Mouse (Mus musculus) embryo, embryonic 9.5 days (tissue): Measurements from ENCODE around the gene 1700001K19Rik.
A peak's percentile ranks its signal among the peaks of the same experiment; 100 is the strongest.
"Not testable (repeated sequence)": the region's sequence is repeated elsewhere in the genome, so short reads cannot be mapped to it uniquely, and the experiment has no call there.

Experiments
- DNase-seq: peaks from one replicate; pipeline ENCODE4 v3.0.0-alpha.2; 2017; ENCODE audit errors: extremely low spot score

1700001K19Rik gene

GRCm38 (mm10) chr12:110696173-110696974, 14.0 kb upstream of the 1700001K19Rik start:
- DNase-seq: peak; percentile 100

DNA sequence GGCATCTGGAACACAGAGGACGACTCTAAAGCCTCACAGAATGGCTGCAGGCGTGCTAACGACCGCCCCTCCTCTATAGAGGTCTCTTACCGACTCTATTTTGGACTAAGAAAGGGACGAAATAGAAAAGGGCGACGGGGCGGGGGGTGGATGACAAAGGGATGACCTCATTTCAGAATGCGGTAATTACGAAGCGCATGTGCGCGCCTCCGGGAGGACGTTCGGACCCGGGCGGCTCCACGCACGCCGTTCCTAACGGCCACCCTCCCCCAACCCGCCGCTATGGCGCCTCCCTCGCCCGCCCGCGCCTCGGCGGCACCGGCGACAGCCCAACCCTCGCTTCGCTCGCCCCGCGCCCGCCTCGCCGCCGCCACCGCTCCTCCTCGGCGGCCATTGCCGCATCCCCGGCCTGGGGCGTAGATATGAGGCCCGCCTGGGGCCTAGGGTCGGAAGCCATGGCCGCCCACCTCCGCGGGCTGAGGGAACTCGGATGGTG, 13.3 kb upstream of the 1700001K19Rik start:
- DNase-seq: peak; percentile 63

- DNase-seq: not testable (repeated sequence)
Observed at GRCm38 (mm10) chr12:110693378-110693777, 11.0 kb upstream of the 1700001K19Rik start.

GRCm38 (mm10) chr12:110689919-110690643, 7.7 kb upstream of the 1700001K19Rik start:
- no peak for DNase-seq

GRCm38 (mm10) chr12:110688921-110689320, 6.5 kb upstream of the 1700001K19Rik start:
- DNase-seq: not testable (repeated sequence)

DNA sequence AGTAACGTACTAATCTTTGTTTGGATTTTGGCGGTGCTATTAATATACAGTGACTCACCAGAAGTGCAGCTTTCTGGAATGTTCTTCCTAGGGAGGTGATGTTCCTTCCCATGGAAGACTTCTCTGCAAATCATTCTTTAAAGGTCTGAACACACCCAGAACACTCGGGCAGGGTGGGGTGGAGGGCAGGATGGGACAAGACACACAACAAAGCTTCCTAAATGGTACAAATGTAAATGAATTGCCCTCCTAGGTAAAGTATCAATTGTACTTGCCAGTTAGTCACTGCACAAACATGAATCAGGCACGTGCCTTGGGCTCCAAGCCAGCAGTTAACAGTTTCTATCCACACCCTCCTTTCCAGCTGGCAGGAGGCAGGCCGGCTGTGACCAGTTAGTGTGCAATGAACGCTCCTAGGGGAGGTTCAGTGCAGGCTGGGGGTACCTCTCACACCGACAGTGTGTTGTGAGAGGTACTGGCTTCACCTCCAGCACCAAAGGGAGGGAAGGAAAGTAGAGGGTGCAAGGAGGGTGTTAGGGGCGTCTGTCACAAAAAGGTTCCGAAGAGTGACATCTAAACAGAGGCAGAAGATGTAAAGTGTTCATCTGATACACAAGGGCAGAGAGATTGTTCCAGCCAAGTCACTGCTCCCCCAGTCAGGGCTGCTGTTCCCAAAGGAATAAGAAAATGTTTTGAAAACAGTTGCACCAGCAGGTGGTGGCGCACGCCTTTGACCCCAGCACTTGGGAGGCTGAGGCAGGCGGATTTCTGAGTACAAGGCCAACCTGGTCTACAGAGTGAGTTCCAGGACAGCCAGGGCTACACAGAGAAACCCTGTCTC, 5.7 kb upstream of the 1700001K19Rik start:
- DNase-seq: no peak

DNA sequence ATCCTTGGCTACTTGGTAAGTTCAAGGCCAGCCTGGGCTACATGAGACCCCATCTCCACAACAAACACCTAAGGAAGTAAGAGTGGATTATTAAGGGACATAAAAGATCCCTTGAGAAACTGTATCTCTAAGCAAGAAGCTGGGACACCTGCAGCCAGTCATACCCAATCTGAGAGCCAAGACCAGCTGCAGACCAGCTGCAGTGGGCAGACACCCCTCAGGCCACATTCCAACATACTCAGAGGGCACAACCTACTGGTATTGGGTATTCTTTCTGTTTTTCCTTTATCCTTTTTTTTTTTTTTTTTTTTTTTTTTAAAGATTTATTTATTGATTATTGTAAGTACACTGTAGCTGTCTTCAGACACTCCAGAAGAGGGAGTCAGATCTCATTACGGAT, 1.2 kb upstream of the 1700001K19Rik start:
- DNase-seq: no peak

DNA sequence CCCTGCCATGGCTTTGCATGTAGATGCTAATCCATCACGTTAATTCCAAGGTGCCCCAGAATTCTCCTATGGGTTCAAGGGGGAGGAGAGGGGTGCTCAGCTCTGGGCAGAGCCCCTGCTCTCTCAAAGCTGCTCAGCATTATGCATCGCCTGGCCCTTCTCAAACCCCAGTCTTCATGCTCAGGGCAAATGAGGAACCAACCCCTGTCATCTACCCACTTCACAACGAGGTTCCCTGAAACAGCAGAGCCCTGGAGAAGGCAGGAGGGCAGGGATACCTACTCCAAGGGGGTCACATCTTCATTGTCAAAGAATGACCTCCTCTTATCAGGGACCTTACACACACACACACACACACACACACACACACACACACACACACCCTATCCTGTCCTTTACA, 541 bp downstream of the 1700001K19Rik start:
- DNase-seq: no peak

DNA sequence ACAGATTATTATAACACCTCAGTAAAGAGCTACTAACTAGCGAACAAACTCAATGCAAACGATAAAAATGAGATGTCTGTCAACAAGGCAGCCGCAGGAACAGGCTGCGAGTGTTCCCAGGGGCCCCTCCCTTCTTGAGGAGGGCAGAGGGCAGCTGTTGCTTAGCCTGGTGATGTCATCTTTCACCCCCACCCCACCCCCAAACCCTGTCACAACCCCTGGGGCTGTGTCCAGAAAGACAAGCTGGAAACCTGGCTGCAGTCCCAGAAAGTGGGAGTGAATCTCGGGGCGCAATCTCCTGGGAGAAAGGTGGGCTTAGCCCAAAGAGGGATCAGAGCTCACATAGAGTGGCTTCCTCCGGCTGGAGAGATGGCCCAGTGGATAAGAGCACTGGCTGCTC, 1.2 kb downstream of the 1700001K19Rik start:
- no peak for DNase-seq

DNA sequence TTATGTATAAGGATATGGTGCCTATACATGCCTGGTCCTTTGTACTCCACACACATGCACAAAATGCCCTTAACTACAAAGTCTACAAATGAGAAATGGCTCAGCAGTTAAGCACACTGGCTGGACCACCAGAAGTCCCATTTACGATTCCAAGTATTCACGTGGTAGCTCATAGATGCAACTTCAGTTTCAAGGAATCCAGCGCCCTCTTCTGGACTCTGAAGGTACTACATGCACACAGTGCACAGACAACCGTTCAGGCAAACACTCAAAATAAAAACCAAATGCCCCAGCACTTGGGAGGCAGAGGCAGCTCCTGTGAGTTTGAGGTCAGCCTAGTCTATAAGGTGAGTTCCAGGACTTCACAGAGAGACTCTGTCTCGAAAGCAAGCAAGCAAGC, 8.2 kb downstream of the 1700001K19Rik start:
- no peak for DNase-seq

DNA sequence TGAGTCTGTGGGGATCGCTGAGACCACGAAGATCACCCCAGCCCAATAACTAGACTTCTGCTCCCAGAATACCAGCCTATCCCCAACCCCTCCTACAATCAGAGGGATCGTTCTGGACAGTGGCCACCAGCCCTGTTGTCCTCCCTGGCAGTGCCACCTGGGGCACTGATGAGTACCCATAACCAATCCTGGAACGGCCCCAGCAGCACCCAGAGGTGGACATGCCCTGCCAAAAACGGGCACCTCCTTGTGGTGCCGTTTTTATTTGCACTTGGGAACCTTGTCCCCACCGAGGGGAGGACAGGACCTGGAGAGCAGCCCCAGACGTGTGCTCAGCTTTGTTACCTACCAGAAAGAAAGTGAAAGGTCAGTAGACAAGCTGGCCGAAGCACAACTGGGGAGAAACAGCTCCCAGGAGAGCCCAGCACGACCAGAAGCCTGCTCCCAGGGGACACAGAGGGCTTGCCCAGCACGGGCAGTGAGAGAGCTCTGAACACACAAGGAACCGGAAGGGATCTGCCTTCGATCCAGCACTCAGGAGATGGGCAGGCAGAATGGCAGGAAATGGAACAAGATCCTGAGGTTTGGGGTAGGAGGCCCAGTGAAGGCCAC, 14.8 kb downstream of the 1700001K19Rik start:
- no peak for DNase-seq

DNA sequence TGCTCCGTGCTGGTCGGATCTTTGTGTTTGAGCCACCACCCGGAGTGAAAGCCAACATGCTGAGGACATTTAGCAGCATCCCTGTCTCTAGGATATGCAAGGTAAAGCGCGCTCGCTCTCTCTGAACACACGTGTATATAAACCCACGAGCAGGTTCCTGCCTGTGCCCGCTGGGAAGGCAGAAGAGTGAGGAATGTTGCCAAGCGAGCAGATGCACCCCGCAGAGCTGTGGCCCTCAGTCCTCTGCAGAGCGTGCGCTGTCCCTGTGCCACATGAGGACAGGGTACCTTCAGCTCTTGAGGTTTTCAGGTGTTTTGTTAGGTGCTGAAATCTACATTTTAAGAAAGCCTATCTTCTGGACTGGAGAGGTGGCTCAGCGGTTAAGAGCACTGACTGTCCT, 20.7 kb downstream of the 1700001K19Rik start:
- no peak for DNase-seq

GRCm38 (mm10) chr12:110651464-110651863, 31.0 kb downstream of the 1700001K19Rik start:
- DNase-seq: no peak

DNA sequence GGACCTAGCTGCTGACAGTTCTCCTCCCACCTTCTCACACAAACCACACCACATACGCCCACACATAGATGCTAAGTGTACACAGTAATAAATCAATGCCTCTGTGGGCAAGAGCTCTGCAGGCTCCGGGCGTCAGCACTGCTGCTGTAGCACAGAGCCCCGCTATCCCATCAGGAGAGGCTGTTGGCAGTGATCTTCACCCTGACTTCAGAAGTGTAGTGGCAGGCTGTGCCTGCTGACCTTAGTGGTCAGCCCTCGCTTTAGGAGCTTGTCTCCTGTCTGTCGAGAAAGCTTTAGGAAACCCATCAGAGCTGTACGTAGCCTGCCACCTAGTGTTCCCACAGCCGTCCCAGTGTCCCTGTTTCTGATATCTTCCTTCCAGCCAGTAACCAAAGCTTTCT, 32.2 kb downstream of the 1700001K19Rik start:
- DNase-seq: no peak

- DNase-seq: no peak
Observed at GRCm38 (mm10) chr12:110637507-110638114, 44.8 kb downstream of the 1700001K19Rik start.

DNA sequence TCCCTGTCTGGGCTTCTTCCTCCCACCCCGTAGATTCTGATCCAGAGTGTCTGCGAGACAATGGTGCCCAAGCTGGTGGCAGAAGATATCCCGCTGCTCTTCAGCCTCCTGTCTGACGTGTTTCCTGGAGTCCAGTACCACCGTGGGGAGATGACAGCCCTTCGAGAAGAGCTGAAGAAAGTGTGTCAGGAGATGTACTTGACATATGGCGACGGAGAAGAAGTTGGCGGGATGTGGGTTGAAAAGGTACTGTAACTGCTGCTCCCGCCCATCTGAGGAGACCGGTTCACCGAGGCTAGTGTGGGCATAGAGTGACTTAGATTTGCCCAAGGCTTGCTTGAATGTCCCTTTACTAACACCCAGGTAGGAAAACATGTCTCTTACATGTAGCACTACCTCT, 46.1 kb downstream of the 1700001K19Rik start:
- no peak for DNase-seq

GRCm38 (mm10) chr12:110630056-110630455, 52.4 kb downstream of the 1700001K19Rik start:
- no peak for DNase-seq
